Mouse (Mus musculus): ENCODE measurements around the gene Hoxa11. TPM values are rescaled to one million over a fixed set of nuclear protein-coding genes. Genes with fewer than 3 reads are reported as not detected.

Gene Hoxa11
- polyA plus RNA-seq, 1 experiment from 2014 or later: 2.0 TPM

GRCm38 (mm10) chr6:52211170-52211935 is 34.3 kb downstream of the Hoxa11 start:
- H3K27me3 ChIP-seq (replicated peaks; ENCODE audit: control insufficient read depth, insufficient read depth, low read length): peaks cover 80% of the 10 kb centered on the region
- peak; percentile 37 for ATAC-seq (replicated peaks; ENCODE audit: low FRiP score, low TSS enrichment, low read depth)
- WGBS: 2% methylated on average over 37 of the region's 37 CpGs

DNA sequence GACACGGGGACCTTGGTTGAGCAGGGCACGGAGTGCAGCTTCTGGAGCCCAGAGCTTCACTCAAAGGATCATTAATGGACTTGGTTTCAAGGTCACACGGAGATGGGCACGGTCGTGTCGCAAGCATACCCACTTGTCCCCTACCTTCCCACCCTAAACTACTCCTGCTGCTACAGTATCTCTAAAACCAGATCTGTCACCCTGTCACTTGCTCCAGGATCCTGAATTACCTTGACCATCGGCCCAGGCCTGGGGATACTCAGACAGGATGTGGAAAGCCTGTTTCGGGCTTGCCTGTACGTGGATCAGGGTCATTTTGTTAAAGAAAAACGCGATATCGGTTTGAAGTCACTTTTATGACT is 35.9 kb downstream of the Hoxa11 start:
- Histone ChIP-seq H3K27me3 (replicated peaks; ENCODE audit: control insufficient read depth, insufficient read depth, low read length) (peaks cover 73% of the 10 kb centered on the region), H3K27ac (ENCODE audit: low read depth) (no peak overlapping the region), H3K9ac (ENCODE audit: low read length) (peak overlapping the region; percentile 51), H3K9me3 (ENCODE audit: control insufficient read depth, low read length) (no peaks in the 10 kb centered on the region), H3K4me2 (ENCODE audit: low read length) (peak overlapping the region; percentile 78), H3K36me3 (ENCODE audit: control insufficient read depth, insufficient read depth, low read length) (0 out of 2 replicates have a peak, but pooled peaks cover 4% of the 10 kb centered on the region), H3K4me3 (ENCODE audit: low read depth, low read length) (peak overlapping the region; percentile 36), H3K4me1 (replicated peaks; ENCODE audit: control insufficient read depth, insufficient read depth, low read length) (peaks cover 41% of the 10 kb centered on the region)
- DNase-seq (ENCODE audit: low spot score): peak; percentile 67
- no peak for ATAC-seq (replicated peaks; ENCODE audit: low FRiP score, low TSS enrichment, low read depth)
- 33% methylated on average over 12 of the region's 12 CpGs for WGBS

More at GRCm38 (mm10) chr6:52211170-52211935, 34.3 kb downstream of the Hoxa11 start:
- no peaks in the 10 kb centered on the region for H3K9me3 ChIP-seq (ENCODE audit: control insufficient read depth, low read length)
- DNase-seq (ENCODE audit: low spot score): peak; percentile 83
- H3K4me3 ChIP-seq (ENCODE audit: low read depth, low read length): peak overlapping the region; percentile 64
- H3K36me3 ChIP-seq (ENCODE audit: control insufficient read depth, insufficient read depth, low read length): no peaks in the 10 kb centered on the region
- H3K4me1 ChIP-seq (replicated peaks; ENCODE audit: control insufficient read depth, insufficient read depth, low read length): peaks cover 38% of the 10 kb centered on the region
- H3K27ac ChIP-seq (ENCODE audit: low read depth): peak overlapping the region; percentile 87; the same call in 1 of the 2 replicates
- H3K4me2 ChIP-seq (ENCODE audit: low read length): peak overlapping the region; percentile 78
- H3K9ac ChIP-seq (ENCODE audit: low read length): peak overlapping the region; percentile 69

GRCm38 (mm10) chr6:52208868-52209684 is 36.5 kb downstream of the Hoxa11 start:
- peak overlapping the region; percentile 78 for H3K4me2 ChIP-seq (ENCODE audit: low read length)
- H3K9me3 ChIP-seq (ENCODE audit: control insufficient read depth, low read length): no peaks in the 10 kb centered on the region
- DNase-seq (ENCODE audit: low spot score): peak; percentile 75
- peak overlapping the region; percentile 51 for H3K9ac ChIP-seq (ENCODE audit: low read length)
- no peak for ATAC-seq (replicated peaks; ENCODE audit: low FRiP score, low TSS enrichment, low read depth)
- peaks cover 42% of the 10 kb centered on the region for H3K4me1 ChIP-seq (replicated peaks; ENCODE audit: control insufficient read depth, insufficient read depth, low read length)
- peak overlapping the region; percentile 36 for H3K4me3 ChIP-seq (ENCODE audit: low read depth, low read length)
- WGBS: 20% methylated on average over 18 of the region's 18 CpGs
- peak overlapping the region; percentile 57 for H3K27ac ChIP-seq (ENCODE audit: low read depth)
- H3K36me3 ChIP-seq (ENCODE audit: control insufficient read depth, insufficient read depth, low read length): 0 out of 2 replicates have a peak, but pooled peaks cover 4% of the 10 kb centered on the region
- H3K27me3 ChIP-seq (replicated peaks; ENCODE audit: control insufficient read depth, insufficient read depth, low read length): peaks cover 67% of the 10 kb centered on the region

GRCm38 (mm10) chr6:52208072-52208867 is 37.3 kb downstream of the Hoxa11 start, which contains the start of gene Hoxa6:
Hoxa6 (minus strand) TSS chr6:52208722.
- Histone ChIP-seq H3K4me3 (ENCODE audit: low read depth, low read length) (peak within 1 kb of the TSS; percentile 36), H3K9me3 (ENCODE audit: control insufficient read depth, low read length) (no peaks in the 10 kb centered on the region), H3K27ac (ENCODE audit: low read depth) (peak within 1 kb of the TSS; percentile 57), H3K27me3 (replicated peaks; ENCODE audit: control insufficient read depth, insufficient read depth, low read length) (peaks cover 59% of the 10 kb centered on the region), H3K9ac (ENCODE audit: low read length) (peak within 1 kb of the TSS; percentile 51), H3K36me3 (ENCODE audit: control insufficient read depth, insufficient read depth, low read length) (0 out of 2 replicates have a peak, but pooled peaks cover 4% of the 10 kb centered on the region), H3K4me1 (replicated peaks; ENCODE audit: control insufficient read depth, insufficient read depth, low read length) (peaks cover 39% of the 10 kb centered on the region), H3K4me2 (ENCODE audit: low read length) (peak within 1 kb of the TSS; percentile 78)
- DNase-seq (ENCODE audit: low spot score): peak; percentile 78
- no peak; the same call in 1 of the 2 replicates for ATAC-seq (replicated peaks; ENCODE audit: low FRiP score, low TSS enrichment, low read depth)
- WGBS: 4% methylated on average over 47 of the region's 47 CpGs

DNA sequence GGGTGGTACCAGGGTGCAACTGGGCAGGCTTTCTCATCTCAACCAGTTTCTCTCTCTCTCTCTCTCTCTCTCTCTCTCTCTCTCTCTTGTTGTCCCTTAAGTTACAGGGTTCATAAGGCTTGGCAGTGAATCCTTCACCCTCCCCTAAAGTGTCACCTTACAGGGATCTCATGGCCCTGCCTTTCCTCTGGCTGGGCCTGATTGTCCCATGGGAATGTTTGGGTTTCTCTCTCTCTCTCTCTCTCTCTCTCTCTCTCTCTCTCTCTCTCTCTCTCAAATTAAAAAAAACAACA is 38.0 kb downstream of the Hoxa11 start:
- DNase-seq (ENCODE audit: low spot score): no peak
- ATAC-seq (replicated peaks; ENCODE audit: low FRiP score, low TSS enrichment, low read depth): no peak
- Histone ChIP-seq H3K4me2 (ENCODE audit: low read length) (peak overlapping the region; percentile 78), H3K36me3 (ENCODE audit: control insufficient read depth, insufficient read depth, low read length) (0 out of 2 replicates have a peak, but pooled peaks cover 4% of the 10 kb centered on the region), H3K4me1 (replicated peaks; ENCODE audit: control insufficient read depth, insufficient read depth, low read length) (peaks cover 37% of the 10 kb centered on the region), H3K27me3 (replicated peaks; ENCODE audit: control insufficient read depth, insufficient read depth, low read length) (peaks cover 53% of the 10 kb centered on the region), H3K27ac (ENCODE audit: low read depth) (peak overlapping the region; percentile 43; the same call in 1 of the 2 replicates), H3K9me3 (ENCODE audit: control insufficient read depth, low read length) (no peaks in the 10 kb centered on the region), H3K9ac (ENCODE audit: low read length) (no peak overlapping the region), H3K4me3 (ENCODE audit: low read depth, low read length) (no peak overlapping the region)

GRCm38 (mm10) chr6:52206882-52207683 is 38.5 kb downstream of the Hoxa11 start:
- H3K4me2 ChIP-seq (ENCODE audit: low read length): peak overlapping the region; percentile 78
- peak overlapping the region; percentile 67; the same call in 1 of the 2 replicates for H3K4me3 ChIP-seq (ENCODE audit: low read depth, low read length)
- H3K9me3 ChIP-seq (ENCODE audit: control insufficient read depth, low read length): no peaks in the 10 kb centered on the region
- ATAC-seq (replicated peaks; ENCODE audit: low FRiP score, low TSS enrichment, low read depth) (no peak), DNase-seq (ENCODE audit: low spot score) (no peak)
- H3K27ac ChIP-seq (ENCODE audit: low read depth): peak overlapping the region; percentile 66; the same call in 1 of the 2 replicates
- peak overlapping the region; percentile 49 for H3K9ac ChIP-seq (ENCODE audit: low read length)
- peaks cover 49% of the 10 kb centered on the region for H3K27me3 ChIP-seq (replicated peaks; ENCODE audit: control insufficient read depth, insufficient read depth, low read length)
- 0 out of 2 replicates have a peak, but pooled peaks cover 4% of the 10 kb centered on the region for H3K36me3 ChIP-seq (ENCODE audit: control insufficient read depth, insufficient read depth, low read length)
- 26% methylated on average over 4 of the region's 4 CpGs for WGBS
- peaks cover 35% of the 10 kb centered on the region for H3K4me1 ChIP-seq (replicated peaks; ENCODE audit: control insufficient read depth, insufficient read depth, low read length)

DNA sequence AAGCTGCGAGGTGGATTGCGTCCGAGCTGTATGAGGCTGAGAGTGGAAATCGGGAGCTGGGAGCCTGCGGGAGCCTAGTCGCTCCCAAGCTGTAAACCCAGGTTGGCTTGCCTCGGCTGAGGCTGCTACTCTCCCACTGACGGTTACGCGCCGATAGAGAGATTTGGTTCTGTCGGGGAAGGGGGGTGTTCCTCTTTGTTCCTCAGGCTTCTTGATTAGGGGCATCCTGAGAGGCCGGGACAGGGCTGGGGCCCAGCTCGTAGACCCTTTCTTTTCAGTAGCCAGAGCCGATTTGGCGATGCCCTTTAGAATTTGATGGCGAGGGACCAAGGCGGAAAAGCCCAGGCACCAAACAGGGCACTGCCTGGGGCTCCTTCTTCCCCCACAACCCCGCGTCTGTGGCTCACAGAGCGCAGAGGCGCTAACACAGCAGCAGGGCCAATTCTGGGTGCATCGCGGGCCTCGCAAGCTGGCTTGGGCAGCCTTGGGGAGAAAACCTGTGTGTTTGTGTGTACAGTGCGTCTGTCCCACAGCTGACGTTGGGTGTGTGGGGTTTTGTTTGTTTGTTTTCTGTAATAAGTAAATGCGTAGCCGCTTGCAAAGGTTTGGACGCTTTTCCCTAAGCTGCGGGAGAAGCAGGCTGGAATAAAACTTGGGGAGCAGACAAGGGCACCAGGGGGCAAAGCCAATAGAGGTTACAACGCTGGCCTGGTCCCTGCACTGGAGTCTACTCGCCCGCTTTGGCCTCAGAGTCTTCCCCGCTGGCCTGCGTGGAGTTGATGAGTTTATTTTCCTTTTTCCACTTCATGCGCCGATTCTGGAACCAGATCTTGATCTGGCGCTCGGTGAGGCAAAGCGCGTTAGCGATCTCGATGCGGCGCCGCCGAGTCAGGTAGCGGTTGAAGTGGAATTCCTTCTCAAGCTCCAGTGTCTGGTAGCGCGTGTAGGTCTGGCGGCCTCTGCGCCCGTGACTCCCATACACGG is 39.7 kb downstream of the Hoxa11 start:
- H3K4me1 ChIP-seq (replicated peaks; ENCODE audit: control insufficient read depth, insufficient read depth, low read length): peaks cover 40% of the 10 kb centered on the region
- peak overlapping the region; percentile 78 for H3K4me2 ChIP-seq (ENCODE audit: low read length)
- H3K27me3 ChIP-seq (replicated peaks; ENCODE audit: control insufficient read depth, insufficient read depth, low read length): peaks cover 39% of the 10 kb centered on the region
- ATAC-seq (replicated peaks; ENCODE audit: low FRiP score, low TSS enrichment, low read depth) (no peak), DNase-seq (ENCODE audit: low spot score) (peak; percentile 81)
- H3K36me3 ChIP-seq (ENCODE audit: control insufficient read depth, insufficient read depth, low read length): peaks cover 11% of the 10 kb centered on the region; the same call in 1 of the 2 replicates
- 20% methylated on average over 55 of the region's 55 CpGs for WGBS
- H3K4me3 ChIP-seq (ENCODE audit: low read depth, low read length): peak overlapping the region; percentile 67
- peak overlapping the region; percentile 66 for H3K27ac ChIP-seq (ENCODE audit: low read depth)
- no peaks in the 10 kb centered on the region for H3K9me3 ChIP-seq (ENCODE audit: control insufficient read depth, low read length)
- H3K9ac ChIP-seq (ENCODE audit: low read length): peak overlapping the region; percentile 49
